Mouse (Mus musculus): ENCODE measurements around the gene Plin4.
"Not testable (repeated sequence)": the region's sequence is repeated elsewhere in the genome, so short reads cannot be mapped to it uniquely, and the experiment has no call there.

Plin4 gene

GRCm38 (mm10) chr17:56126175-56126574, 16.6 kb upstream of the Plin4 start:
- DNase-seq (ENCODE audit: low spot score), result no peak

DNA sequence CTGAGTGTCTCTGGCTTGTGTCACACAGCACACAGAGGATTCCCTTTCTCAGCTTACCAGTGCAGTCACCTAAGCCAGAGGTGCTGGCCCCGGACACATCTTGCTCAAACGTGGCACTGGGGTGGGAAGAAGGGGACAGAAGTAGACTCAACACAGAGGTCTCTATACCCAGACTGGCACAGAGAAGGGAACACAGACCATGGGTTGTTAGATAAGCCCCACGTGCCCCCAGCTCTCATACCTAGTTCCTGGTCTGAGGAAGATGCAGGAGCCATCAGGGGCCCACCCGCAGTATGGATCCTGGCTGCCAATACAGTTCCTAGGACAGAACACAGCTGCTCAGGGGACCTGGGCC, 15.7 kb upstream of the Plin4 start:
- no peak for DNase-seq (ENCODE audit: low spot score)

DNA sequence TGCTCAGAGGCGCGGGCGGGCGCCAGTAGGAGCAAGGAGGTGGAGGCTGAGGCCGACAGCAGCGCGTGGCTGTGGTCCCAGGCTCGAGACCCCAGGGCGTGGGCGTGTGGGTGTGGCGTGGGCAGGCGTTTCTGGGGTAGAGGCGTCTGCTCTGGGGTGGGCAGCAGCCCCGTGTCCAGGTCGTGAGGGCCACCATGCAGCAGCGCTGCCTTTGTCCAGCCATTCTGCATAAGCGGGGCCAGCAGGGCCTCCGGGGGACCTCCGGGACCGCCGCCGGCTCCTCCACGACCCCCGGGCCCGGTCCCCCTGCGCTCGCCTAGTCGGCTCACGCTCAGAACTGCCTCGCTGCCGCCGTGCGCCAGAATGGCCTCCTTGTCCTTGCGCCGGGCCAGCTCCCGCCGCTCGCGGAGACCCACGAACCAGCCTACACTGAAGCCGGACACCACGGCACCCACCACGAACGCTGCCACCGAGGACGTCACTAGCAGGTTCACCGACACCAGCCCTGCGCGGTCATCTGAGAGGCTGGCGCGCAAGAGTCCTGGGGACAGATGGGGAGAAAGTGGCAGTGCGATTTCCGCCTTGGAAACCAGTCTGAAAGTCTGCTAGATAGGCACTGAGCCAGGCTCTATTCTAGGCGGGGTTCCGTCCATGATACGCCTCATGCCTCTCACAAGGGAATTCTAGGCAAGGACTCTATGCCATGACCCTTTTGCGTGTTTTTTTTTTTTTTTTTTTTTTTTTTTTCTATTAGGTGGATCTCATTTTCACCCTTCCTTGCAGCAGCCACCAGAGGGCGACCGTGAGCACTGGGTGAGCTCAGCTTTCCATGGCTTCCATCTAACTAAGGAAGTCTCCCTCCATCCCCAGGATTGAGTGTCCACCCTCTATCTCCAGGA, 15.0 kb upstream of the Plin4 start:
- peak; percentile 56 for DNase-seq (ENCODE audit: low spot score)

DNA sequence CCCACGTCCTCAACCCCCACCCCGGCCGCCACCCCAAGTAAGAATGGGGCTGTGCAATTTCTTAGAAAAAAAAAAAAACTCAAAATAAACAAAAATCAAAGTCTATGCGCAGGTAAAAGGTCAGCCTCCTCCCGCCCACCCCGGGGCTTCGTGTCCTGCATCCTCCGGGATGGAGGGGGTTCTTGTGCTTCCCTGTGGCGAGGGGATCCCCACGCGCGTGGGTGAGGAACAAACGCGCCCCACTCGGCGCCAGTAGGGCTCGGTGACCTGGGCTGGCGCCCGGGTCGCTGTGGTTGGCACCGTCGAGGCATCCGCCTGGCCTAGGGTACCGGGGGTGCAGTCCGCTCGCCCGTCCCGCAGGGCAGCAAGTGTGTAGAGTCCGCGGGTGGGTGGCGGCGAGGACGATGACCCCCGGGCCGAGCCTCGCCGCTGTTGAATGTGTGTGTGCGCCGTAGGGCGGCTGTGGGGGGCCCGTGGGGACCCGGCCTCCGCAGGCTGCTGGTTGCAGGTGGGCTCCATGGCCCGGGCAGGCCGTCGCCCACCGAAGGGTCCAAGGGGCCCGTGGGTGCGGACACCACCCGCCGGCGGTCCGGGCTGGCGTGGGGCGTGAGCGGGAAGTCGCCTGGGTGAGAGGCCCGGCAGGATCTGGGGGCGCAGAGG, 14.2 kb upstream of the Plin4 start:
- DNase-seq (ENCODE audit: low spot score), result no peak

- DNase-seq (ENCODE audit: low spot score), result no peak
Observed at GRCm38 (mm10) chr17:56123161-56123560, 13.6 kb upstream of the Plin4 start.

DNA sequence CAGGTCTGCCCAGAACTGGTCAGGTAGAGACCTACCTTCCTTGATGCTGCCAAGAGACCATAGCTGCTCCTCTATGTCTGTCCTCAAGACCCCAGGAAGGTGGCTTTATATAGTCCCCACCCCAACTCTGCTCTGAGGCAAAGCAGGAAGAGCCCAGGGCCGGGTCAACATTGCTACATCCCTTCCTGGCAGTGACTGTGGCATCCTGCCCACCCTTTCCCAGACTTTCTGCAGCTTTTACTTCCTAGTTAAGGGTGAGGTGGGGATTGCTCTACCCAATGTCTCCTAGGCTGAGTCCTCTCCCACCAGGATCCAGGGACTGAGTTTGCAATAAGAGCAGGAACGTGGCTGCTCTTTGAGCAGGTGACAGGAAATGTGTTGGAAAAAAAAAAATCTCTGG, 12.2 kb upstream of the Plin4 start, which contains the start of gene Lrg1:
Lrg1 (minus strand) TSS at position 176 of the 400 bp plus-strand sequence.
- no peak for DNase-seq (ENCODE audit: low spot score)

- DNase-seq (ENCODE audit: low spot score), result peak; percentile 65
Observed at GRCm38 (mm10) chr17:56119981-56120880, 10.6 kb upstream of the Plin4 start.

- no peak for DNase-seq (ENCODE audit: low spot score)
Observed at GRCm38 (mm10) chr17:56119431-56119830, 9.8 kb upstream of the Plin4 start.

DNA sequence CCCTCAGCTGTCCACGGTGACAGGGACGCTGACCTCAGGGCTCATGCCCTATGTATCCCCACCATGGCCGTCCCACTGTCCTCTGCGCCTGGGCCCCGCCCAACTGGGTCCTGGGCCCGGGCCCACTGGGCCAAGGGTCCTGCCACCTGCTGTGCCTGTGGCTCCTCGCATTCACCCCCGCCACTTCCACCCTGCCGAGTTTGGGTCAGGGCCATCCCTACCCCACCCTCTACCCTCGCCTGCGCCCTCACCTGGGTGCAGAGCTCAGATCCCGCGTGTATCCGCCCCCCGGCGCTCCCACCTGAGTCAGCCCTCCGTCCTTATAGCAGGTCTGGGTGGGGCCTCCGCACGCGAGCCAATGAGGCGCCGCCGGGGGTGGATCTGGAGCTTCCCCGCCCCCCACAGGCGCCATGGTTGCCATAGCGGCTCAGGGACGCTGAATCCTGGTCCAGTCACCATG, 7.7 kb upstream of the Plin4 start, which contains the start of gene Plin5:
Plin5 (minus strand) TSS at position 346 of the 460 bp plus-strand sequence.
- DNase-seq (ENCODE audit: low spot score), result peak; percentile 69

GRCm38 (mm10) chr17:56116193-56116592, 6.6 kb upstream of the Plin4 start:
- DNase-seq (ENCODE audit: low spot score), result no peak

- no peak for DNase-seq (ENCODE audit: low spot score)
Observed at GRCm38 (mm10) chr17:56112743-56113142, 3.1 kb upstream of the Plin4 start.

DNA sequence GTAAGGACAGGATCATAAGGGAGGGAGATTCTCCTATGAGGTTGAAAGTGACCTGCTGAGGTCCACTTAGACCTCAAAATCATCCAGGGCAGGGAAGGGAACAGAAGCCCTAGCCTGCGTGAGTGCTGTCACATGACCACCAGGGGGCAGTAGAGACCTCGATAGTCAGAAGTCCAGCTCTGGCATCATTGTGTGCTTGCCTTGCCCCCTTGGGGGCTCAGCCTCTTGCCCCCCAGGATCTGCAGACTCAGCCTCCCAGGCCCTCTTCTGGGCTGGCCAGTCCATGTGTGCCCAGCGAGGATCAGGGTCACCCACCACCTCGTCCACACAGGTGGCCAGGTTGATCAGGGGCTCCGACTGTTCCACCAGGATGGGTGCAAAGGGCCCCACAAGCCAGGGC, 2.3 kb upstream of the Plin4 start:
- DNase-seq (ENCODE audit: low spot score), result no peak

DNA sequence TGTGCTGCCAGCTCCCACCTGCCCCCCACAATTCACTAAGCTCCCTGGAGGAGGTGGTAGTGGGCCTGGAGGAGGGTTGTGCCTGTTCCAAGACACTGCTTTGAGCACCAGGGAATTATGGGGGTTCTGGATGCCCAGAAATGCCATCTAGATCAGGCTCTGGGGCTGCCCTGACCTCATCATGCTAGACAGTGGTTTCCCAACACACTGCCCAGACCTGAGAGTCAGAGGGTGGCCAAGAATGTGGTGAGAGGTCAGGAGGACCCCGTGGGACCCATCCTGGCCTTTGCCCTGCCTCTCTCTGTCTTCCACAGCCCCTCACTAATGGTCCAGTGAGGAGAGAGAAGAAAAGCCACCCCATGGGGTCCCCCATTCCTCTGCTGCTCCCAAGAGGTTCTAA, 1.4 kb upstream of the Plin4 start:
- DNase-seq (ENCODE audit: low spot score), result no peak

DNA sequence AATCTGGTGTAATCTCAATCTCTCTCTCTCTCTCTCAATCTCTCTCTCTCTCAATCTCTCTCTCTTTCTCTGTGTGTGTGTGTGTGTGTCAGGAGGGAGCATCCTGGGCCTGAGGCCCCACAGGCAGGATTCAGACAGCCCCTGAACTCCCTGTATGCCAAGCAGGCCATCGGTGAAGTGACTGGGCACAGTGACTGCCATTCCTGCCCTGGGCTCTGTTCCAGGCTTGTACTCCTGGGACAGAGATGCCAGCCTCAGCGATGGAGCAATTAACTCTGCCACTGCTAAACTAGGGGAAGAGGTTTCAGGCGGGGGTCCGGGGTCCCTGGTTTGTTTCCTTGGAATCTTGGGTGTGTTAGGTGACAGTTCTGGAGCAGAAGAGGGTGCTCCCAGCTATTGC, 968 bp upstream of the Plin4 start:
- no peak for DNase-seq (ENCODE audit: low spot score)

GRCm38 (mm10) chr17:56108334-56109044, 1.1 kb downstream of the Plin4 start:
- DNase-seq (ENCODE audit: low spot score), result no peak

- DNase-seq (ENCODE audit: low spot score), result no peak
Observed at GRCm38 (mm10) chr17:56107736-56108135, 1.9 kb downstream of the Plin4 start.

DNA sequence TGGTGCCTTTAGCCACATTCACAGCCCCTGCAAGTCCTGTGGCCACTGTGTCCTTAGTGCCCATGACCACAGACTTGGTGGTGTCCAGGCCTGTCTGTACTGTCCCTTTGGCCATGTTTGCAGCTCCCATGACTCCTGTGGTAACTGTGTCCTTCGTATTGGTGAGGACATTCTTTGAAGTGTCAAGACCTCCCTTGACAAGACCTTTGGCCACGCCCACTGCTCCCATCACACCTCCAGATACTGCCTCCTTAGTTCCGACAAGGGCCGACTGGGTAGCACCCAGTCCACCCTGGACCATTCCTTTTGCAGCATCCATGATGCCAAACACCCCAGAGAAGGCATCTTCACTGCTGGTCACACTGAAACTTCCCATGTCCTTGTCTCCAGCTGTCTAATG, 2.6 kb downstream of the Plin4 start:
- DNase-seq (ENCODE audit: low spot score), result no peak

GRCm38 (mm10) chr17:56106436-56106835, 3.2 kb downstream of the Plin4 start:
- DNase-seq (ENCODE audit: low spot score), result not testable (repeated sequence)

DNA sequence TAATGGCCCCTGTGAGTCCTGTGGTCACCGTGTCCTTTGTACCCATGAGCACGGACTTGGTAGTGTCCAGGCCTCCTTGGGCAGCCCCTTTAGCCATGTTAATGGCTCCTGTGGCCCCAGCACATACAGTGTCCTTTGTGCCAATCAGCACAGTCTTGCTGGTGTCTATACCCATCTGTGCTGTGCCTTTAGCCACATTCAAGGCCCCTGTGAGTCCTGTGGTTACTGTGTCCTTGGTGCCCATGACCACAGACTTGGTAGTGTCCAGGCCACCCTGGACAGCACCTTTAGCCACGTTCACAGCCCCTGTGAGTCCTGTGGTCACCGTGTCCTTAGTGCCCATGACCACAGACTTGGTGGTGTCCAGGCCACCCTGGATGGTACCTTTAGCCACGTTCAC, 4.8 kb downstream of the Plin4 start:
- DNase-seq (ENCODE audit: low spot score), result not testable (repeated sequence)

DNA sequence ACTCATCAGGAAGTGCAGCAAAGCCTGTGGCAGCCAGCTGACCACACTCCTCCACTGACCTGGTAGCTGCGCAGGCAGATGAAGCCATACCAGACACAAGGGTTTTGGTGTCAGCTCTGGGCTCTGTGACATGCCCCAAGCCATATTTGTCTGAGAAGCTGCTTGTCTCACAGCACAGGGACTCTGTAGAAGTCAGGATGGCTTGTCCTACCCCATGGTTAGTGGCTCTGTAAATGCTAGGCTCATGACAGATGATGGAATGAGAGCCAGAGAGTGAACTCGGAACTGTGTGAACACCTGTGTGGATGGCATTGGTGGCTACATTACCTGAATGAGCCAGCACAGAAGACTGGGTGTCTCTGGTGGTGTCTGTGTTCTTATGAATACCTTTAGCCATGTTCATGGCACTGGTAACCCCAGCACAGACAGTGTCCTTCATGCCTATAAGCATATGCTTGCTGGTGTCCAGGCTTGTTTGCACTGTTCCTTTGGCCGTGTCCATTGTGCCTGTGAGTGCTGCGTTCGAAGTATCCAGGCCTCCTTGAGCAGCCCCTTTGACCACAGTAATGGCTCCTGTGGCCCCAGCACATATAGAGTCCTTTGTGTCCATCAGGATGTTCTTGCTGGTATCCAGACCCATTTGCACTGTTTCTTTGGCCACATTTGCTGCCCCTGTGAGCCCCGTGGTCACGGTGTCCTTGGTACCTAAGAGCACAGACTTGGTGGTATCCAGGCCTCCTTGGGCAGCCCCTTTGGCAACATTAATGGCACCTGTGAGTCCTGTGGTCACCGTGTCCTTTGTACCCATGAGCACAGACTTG, 5.9 kb downstream of the Plin4 start:
- no peak for DNase-seq (ENCODE audit: low spot score)

DNA sequence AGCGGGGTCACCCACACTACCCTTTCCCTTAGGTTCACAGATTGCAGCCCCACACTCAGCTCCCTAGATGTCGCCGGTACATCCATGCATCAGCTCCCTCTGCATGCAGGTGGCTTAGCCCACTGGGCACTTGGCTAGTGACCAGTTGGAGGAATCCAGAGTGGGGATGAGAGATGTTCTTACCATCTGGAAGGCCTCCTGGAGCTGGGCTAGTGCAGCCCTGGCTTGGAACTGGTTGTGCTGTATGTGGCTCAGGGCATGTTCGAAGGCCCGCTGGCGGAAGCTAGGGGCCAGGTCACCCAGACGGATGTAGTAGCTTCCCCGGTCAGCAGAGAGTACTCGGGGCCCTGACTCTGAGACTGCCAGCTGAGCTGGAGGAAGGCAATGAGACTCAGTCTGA, 6.7 kb downstream of the Plin4 start:
- no peak for DNase-seq (ENCODE audit: low spot score)

Data from ovary, postnatal 36 days (tissue).